Mouse (Mus musculus): Measurements from ENCODE around the gene Hspbp1.

The Hspbp1 gene

DNA sequence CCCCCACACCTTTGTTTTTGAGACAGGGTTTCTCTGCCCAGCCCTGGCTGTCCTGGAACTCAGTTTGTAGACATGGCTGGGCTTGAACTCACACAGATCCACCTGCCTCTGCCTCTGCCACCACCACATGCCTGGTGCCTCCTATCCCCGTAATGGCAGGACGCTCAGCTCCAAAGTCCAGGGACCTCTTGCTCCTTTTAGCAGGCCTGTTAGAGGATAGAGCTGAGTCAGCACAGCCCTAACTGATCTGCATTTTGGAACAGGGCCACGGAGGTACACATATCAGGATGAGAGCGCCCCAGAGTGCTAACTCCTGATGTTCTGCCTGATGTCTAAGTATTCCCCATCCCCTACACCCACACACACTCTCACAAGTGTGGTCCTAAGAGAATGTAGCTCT is 53.8 kb downstream of the Hspbp1 start, which contains the start of gene Tmem86b:
Gene Tmem86b, minus strand, starts transcription at position 392 of the 400 bp plus-strand sequence.
- no peak for DNase-seq (ENCODE audit: low read depth, low spot score)

DNA sequence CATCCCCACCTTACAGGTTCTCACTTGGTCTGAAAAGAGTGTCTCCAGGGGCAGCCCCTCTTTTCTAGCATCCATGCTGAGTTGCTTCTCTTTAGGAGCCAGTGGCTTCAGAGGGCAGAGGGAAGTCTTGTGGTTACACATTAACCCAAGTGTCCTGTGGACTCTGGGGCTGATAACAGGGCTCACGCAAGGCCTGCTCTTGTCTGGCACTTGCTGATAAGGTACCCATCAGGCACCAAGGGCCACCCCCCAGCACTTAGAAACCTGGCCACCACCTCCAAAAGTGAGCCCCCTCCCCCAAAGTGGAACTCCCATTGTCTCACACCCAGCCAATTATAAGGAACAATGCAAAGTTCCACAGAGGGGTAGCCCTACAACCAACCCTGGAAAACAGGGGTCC is 54.7 kb downstream of the Hspbp1 start:
- no peak for DNase-seq (ENCODE audit: low read depth, low spot score)

- no peak for DNase-seq (ENCODE audit: low read depth, low spot score)
Measured at GRCm38 (mm10) chr7:4629586-4629985, 55.3 kb downstream of the Hspbp1 start.

DNA sequence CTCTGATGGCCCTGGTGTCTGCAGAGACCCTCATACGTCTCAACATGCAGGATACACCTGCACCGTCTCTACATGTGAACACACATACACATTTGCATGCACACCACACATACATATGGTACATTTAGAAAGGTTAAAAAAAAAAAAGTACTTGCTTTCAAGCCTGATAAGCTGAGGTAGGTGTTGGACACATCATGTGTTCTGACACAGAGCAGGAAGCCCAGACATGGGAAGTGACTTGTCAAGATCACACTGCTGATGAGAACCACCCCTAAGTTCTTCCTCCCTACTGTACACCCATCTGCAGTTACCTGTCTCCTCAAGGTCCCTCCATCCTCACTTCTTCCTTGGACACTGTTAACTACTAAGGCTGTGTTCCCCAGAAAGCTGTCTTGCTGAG is 58.9 kb downstream of the Hspbp1 start:
- no peak for DNase-seq (ENCODE audit: low read depth, low spot score)

GRCm38 (mm10) chr7:4624343-4624742 is 60.5 kb downstream of the Hspbp1 start:
- DNase-seq (ENCODE audit: low read depth, low spot score) = no peak

DNA sequence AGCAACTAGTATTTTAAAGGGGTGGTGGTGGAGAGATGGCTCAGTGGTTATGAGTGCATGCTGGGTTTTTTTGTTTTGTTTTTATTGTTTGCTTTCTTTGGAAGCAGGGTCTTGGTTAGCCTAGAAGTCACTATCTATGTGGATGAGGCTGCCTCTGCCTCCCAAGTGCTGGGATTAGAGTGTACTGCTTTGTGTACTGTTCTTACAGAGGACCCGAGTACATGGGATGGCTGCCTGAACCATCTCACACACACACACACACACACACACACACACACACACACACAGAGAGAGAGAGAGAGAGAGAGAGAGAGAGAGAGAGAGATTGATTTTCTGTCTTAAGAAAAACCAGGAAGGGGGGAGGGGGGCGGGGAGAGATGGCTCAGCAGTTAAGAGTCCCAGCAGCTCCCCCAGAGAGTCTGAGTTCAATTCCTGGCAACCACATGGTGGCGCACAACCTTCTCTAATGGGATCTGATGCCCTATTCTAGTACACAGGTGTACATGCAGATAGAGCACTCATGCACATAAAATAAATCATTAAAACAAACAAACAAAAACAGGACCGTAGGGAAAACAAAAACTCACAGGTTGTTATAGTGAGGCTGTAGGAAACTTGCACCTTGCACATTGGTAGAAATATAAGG is 61.2 kb downstream of the Hspbp1 start:
- DNase-seq (ENCODE audit: low read depth, low spot score) = peak; percentile 33

DNA sequence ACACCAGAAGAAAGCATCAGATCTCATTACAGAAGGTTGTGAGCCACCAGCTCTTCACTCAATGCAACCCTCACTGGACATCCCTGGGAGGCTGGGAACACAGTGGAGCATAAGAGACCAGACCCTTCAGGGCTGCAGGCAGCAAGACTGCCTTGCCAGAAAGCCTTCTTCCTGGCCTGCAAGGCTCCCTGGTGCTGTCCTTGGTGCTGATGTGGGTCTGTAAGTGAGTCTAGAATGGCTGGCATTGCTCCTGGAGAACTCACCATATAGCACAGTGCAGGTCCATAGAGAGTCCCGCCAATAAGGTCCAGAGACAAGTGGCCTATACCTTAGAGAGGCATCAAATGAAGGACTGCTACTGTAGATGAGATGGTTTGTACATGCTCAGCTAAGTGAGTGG is 64.9 kb downstream of the Hspbp1 start:
- no peak for DNase-seq (ENCODE audit: low read depth, low spot score)

DNA sequence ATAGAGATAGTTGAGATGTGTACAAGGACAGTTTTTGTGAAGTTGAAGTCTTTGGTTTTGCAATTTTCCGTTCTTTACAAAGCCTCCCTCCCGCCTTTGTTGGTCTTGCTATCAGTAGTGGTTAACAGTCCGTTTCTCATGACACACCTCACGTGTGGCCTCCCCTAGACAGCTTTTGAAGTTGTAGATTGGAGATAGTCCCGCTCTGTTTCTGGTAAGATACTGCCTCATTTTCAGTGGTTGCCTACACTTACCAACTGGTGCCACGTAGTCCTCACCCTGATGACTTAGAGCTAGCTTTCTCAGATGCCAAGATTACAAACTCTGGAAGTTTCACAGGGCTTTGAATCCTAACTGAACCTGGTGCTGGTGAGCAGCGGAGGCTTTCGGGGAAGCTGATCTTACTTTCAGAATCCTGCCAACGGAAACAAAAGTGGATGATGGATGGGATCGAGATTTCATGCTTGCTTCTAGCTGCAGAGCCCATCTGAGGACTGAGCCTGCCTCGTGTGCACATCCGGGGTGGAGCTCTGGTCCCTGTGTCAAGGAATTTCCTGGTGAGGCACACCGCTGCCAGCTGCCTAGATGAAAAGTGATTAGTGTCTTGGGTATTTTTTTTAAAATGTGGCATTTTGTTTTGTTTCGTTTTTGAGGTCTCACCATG is 71.0 kb downstream of the Hspbp1 start:
- no peak for DNase-seq (ENCODE audit: low read depth, low spot score)

- no peak for DNase-seq (ENCODE audit: low read depth, low spot score)
Measured at GRCm38 (mm10) chr7:4612956-4613355, 71.9 kb downstream of the Hspbp1 start.

- DNase-seq (ENCODE audit: low read depth, low spot score) = no peak
Measured at GRCm38 (mm10) chr7:4612386-4612785, 72.5 kb downstream of the Hspbp1 start.

- no peak for DNase-seq (ENCODE audit: low read depth, low spot score)
Measured at GRCm38 (mm10) chr7:4611921-4612341, 72.9 kb downstream of the Hspbp1 start.

- DNase-seq (ENCODE audit: low read depth, low spot score) = no peak
Measured at GRCm38 (mm10) chr7:4611511-4611910, 73.4 kb downstream of the Hspbp1 start.
